Mouse (Mus musculus): Measurements from ENCODE around the gene Mthfd1.
"Not testable (repeated sequence)": the region's sequence is repeated elsewhere in the genome, so short reads cannot be mapped to it uniquely, and the experiment has no call there.

Gene Mthfd1

DNA sequence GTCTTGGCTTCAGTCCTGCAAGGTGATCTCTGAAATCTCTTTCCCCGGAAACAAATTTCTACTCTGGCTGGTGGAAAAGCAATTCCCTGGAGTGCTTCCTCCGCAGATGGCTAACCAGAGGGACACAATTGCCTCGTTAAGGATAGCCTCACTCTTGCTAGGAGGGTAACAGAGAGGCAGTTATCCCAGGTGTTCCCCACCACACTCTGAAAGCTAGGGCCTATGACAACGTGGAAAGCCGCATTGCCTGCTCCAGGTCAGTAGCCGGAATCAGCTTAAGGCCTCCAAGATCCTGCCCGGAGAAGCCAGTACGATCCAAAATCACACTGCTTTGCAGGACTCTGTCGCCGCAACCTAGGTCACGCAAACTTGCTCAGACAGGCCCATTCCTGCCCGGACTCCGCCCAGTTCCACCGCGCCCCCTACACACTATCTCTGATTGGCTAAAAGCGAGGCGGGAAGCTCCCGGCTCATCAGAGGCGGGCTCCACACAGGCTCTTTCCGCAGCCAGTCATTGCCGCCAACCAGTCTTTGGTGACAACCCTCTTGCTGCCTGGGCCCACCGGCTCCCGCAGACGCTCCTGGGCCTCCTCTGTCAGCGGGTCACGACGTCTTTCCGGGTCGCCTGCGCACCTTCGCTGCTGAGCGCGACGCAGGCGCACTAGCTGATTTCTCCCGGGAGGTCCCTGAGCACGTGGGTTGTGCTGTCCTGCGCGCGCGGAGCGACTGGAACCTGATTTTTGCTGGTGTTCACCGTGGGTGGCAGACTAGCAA lies at the start of gene Mthfd1:
Mthfd1 (plus strand) TSS at position 574 of the 774 bp plus-strand sequence.
- DNase-seq: peak; percentile 98

DNA sequence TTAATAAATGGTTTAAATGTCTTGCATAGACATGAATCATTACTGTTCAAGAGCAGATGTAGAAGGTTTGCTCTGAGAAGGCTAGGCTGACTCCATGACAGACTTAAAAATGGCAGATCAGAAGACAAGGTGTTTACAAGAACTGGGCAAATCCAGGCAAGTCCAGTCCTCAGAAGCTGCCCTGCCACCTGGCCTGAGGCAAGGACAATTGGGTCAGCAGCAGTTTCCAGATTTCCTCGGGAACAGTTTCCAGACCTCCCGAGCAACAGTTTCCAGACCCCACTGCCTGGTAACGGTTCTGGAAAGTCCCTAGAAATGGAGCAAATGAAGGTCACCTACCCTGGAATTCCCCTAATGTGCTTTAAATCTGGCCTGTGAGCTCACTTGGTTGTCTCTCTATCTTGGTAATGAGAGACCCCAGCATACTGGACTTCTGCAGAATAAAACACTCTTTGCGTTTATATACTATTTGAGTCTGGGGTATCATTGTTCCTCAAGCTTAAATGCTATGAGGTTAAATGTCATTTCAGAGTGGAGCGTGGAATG lies 45.6 kb upstream of the Mthfd1 start:
- DNase-seq: no peak

DNA sequence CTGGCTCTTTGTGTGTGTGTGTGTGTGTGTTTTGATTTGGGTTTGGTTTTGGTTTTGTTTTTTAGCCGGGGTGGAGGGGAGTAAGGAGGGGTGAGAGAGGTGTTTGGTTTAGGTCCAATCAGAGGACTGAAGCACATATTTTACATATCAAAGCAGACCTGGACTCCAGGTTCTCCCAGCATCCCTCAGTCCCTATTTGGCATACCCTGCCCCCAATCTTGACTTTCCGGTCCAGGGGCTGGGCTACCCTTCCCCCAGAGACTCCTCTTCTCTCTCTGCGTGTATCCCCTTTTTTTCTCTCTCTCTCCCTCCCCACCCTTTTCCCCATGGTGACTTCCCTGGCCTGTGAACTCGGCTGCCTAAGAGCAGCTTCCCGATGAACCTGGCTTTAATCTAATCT lies 40.0 kb upstream of the Mthfd1 start:
- DNase-seq: no peak

DNA sequence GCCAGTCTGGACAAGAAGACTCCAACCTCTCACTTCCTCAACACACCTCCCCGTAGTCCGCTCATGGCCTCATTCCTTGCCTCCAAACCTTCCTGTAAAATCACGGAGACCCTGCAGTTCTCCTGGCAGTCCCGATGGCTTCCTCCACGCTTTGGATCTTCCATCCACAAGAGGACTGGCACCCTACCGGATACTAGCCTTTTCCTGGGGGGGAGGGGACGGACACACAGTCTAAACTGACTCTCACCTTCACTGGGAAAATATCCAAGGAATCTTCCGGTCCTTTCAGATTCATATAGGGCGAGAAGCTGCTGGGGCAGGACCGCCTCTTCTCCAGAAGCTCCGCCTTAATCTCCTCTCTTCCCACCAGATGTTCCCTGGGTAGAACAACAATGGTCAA lies 38.4 kb upstream of the Mthfd1 start:
- DNase-seq: no peak

DNA sequence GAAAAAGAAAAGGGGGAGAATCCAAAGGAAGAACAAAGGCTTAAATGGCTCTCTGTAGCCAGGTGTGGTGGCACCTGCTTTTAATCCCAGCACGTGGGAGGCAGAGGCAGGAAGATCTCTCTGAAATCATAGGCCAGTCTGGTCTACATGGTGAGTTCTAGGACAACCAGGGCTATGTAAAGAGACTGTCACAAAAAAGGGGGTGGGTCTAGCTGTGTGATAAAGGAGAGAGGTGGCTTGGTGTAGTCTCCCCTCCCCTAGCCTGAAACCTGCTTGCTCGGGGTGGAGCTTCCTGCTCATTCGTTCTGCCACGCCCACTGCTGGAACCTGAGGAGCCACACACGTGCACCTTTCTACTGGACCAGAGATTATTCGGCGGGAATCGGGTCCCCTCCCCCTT lies 33.0 kb upstream of the Mthfd1 start:
- DNase-seq: not testable (repeated sequence)

DNA sequence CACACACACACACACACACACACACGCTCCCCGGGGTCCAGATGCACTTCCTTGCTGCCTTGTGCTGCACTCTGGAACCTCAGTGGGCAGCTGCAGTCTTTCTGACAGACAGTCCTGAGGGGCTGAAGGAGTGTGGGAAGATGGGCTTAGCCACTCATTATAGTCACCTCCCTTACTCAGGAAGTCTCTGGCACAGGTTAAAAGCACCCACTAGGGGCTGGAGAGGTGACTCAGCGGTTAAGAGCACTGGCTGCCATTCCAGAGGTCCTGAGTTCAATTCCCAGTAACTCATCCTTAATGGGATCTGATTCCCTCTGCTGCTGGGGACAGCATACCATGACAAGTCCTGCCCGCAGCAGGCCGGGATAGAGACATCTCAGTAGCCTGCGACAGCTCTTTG lies 24.5 kb upstream of the Mthfd1 start:
- DNase-seq: no peak

DNA sequence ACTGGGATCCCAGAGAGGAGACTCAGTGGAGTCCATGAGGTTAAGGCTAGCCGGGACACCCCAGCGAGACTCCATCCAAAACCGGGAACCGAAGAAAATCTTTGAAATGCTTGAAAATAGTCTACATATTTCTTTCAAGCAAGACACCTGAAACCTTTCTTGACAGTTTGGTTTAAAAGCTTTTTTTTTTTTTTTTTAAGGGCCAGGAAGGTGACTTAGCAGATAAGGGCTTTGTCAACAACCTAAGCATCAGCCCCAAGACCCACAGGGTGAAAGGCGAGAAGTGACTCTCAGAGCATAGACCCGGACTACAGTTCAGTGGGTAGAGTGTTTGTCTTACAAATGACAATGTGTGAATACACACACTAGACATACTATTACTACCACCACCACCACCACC lies 19.8 kb upstream of the Mthfd1 start:
- no peak for DNase-seq

DNA sequence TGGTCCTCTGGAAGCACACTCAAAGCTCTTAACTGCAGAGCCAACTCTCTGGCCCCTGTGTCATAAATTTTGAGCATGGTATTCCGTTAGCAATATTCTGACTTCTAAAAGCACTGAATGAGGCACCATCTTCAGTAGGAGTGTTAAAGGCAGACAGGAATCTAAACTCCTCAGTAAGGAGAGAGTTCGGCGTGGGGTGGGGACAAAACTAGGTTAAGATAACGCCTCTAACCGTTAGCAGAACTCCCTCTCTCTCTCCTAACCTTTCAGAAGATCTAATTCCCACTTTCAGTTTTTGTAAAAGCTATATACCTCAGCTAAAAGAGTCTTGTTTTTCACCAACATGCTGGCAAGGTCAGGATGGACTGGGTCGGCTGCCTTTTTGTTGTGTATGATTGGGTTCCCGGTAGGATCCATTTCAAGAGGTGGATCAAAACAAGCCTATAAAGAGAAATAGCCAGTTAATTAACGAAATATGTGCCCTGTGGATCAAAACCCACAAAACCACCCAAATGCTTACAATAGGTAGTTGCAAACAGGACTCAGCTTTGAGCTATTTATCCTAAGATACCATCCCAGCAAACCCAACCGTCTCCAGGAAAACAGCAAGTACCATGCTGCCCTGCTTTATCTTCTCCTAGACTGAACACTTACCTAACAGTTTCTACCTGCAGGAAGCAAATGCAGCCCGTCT lies 15.8 kb upstream of the Mthfd1 start:
- no peak for DNase-seq

DNA sequence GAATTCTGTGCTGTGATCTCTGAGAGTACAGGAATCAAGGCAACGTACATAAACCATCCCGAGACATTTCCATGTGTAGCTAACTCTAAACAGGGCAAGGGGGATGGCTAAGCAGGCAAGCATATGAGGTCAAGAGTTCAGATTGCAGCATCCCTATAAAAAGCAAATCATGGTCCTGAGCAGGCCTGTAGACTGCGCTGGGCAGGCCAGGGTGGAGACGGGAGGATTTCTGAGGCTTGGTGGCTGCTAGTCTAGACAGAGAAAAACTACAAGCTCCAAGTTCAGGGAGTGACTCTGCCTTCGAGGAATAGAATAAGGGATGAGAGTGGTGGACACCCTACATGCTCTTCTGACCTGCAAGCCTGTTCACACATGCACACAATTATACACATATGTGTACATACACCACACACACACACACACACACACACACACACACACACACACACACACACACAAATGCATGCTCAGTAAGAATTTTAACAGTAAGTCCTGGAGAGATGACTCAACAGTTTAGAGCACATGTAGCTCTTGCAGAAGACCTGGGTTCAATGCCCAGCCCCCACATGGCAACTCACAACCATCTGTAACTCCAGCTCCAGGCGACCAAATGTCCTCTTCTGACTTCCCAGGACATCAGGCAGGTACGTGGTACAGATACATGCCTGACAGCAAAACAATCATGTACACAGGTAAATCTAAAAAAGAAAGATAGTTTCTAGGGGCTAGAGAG lies 15.1 kb upstream of the Mthfd1 start:
- DNase-seq: no peak

DNA sequence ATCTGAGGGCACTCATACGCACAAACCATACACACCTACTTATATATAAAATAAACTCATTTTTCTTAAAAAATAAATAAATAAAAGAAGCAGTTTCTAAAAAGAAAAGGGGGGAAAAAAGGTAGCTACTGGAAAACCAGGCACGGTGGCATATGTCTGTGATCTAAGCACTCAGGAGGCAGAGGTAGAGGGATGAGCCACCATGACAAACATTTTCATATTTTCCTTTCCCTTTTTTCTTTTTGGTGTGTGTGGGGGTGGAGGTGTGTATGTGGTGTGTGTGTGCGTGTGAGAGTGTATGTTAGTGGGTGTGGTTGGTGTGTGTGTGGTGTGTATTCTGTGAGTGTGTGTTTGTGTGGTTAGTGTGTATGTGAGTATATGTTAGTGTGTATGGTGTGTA lies 14.4 kb upstream of the Mthfd1 start:
- DNase-seq: no peak

DNA sequence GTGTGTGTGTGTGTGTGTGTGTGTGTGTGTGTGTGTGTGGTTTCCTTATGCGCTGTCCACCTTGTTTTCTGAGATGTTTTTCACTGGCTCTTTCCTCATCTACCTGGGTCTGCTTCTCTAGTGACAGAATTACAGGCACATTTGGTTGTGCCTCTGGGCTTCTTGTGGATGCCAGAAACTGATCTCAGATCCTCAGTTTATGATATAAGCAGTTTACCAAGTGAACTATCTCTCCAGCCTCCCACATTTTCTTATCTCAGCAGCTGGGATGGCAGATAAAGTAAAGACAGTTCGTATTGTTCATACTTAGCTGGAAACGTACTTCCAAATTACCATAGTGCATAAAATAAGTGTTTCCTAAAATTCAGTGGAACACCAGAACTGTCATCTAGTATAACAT lies 14.0 kb upstream of the Mthfd1 start:
- no peak for DNase-seq

DNA sequence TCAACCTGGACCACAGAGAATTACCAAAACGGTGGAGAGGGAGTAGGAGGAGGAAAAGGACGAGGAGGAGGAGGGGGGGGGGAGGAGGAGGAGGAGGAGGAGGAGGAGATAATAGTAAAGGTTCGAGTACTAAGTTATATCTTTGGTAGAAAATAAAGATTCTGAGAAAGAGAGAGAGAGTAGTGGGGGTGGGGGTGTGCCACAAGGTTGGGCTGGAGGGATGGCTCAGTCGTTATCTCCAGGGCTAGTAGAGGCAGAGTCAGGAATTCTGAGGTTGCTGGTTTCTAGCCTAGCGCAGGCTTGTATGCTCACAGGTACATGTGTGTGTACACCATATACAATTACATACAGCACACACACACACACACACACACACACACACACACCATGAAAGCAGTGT lies 13.3 kb upstream of the Mthfd1 start:
- no peak for DNase-seq

DNA sequence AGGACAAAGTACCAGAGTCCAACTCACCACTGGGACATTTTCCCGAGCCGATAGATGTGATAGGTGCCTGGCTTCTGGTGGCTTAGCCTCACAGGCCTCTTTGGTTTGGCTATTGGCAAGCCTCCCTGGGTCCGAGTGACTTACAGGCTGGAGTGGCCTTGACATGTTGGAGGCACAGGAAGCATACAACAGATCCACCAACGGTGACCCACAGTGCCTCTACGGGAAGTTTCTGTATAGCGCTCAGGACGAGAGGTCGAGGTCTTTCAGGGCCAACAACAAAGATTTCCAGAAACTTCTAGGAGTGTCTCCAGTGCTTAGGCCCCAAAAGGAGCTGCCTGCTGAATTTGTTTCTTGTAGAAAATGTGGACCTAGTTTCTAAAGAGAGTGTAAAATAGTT lies 10.1 kb upstream of the Mthfd1 start:
- no peak for DNase-seq

DNA sequence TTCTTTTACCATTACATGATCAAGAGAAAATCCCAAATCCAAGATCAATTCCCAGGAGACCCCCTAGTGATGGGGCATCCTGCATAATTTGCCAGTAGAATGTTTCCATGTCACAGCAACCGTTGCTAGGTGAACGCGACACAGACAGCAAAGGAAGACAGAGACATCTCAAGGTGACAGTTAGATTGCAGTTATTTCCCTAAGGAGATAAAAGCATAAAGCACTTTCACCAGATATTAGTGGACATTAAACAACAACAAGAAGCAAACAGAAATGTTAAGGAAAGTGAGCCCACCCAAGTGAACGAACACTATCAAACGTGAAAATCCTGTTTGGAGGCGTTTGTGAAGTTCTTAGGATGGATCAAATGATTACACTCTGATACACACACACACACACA lies 8.5 kb upstream of the Mthfd1 start, which contains the start of gene Tex21:
Tex21 (minus strand) TSS at position 101 of the 400 bp plus-strand sequence.
- DNase-seq: no peak

DNA sequence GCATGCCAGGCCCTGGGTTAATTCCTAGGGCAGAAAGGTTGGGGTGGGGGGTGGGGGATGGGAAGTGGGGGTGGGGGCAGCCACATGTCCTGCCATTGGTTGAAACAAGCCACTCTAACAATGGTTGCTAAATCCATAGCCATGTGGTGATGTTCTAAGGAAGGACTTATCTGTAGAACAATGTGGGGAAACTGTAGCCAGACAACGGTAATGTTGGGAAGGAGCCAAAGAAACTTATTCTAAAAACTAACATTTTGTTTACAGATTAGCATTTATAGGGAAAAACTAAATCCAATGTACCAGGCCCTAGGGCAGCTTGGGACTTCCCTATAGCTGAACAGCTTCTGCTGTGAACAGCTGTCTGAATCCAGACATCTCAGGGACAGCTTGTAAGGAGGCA lies 2.0 kb upstream of the Mthfd1 start:
- no peak for DNase-seq

DNA sequence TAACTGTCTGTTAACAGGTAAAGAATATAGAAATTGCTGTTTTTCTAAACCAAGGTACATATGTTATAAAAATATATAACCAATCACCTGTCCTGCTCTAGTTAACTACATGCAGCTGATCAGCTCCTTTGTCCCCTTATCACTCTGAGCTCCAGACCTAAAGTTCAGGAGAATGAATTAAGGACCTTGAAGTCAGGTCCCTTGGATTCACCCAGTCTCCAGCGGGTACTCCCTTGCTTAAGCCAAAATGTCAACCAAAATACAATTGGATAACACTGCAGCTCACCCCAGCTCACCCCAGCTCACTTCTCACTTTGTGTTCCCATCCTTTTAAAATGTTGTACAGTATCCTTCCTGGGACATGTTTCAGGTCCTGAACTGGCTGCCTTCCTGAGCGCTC lies 1.5 kb upstream of the Mthfd1 start:
- no peak for DNase-seq

DNA sequence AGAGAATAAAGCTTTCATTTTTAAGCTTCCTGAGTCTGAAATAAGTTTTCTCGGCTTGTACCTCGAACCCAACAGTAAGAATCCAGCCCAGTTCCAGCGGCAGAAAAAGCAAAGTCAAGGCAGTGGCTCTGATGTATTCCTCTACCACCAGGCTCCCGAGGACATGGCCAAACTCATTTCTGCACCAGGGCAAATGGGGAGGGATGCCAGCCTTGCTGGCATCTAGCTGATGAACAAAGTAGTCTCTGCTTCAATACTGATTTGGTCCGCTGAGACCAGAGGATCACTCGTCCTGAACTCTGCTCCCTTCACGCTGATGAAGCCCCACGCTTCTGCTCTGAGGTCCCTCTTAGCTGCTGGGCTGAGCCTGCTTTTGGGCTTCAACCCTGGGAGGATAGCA lies 1.1 kb upstream of the Mthfd1 start:
- DNase-seq: no peak

DNA sequence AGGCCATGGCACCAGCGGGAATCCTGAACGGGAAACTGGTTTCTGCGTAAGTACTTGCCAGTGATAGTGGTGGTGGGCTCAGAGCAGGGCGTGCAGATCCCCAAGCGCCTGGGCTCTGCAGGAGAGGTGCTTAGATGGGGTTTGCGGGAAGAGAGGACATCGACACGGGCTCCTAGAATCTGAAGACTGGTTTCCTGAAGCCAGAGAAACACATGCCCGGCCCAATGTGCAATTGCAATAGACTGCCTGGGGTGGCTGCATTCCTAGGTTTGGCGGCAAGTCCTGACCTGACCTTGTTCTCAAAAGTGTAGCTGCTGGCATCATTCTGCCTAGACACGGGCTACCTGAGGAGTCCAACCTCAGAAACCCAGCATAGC lies 389 bp downstream of the Mthfd1 start:
- DNase-seq: no peak

DNA sequence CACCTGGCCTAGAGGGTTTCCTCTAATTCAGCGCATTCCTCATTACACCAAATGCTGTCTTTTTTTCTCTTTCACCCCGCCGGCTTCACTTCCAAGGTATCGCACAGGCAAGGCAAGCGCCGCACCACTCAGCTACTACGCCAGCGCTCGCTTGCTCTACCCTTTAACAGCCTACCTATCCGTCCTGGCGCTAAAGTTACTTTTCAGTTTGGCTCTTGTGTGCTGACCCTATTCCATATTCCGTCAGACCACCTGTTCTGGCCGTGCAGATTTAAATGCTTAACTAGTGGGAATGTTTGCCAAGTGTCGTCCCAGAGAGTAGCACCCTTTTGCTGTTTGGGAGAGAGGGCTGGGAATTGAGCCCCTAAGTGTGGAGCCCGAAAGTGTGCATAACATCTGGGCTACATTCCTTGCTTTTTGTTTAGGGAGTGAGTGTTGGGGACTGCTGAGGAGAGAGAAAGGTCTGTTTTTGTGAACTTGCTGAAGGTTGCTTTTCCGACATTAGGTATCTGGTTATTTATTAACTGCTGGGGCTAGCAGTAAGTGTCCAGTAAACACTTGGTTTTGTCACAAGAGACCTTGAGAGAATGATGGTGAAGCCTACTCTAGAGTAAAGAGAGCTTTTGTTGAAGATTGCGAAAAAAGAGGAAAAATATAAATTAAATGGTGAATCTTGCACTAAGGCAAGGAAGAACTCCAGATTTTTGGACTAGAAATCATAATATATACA lies 1.2 kb downstream of the Mthfd1 start:
- no peak for DNase-seq

DNA sequence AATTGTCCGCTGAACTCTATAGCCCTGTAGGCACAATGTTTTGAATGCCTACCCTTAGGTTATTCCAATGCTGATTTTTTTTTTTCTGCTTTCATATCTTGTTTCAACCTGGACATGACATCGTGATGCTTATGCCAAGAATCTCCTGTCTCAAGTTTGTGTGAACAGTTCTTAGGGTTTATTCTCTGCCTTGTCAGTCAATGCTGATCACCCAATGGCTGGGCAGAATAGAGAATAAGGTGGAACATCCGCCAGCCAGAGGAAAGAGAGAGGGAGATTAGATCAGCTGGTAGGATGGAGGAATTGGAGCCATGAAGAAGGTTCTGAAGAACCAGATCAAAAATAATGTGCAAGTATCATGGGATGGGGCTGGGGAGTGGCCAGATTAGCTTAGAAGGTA lies 5.6 kb downstream of the Mthfd1 start:
- no peak for DNase-seq

DNA sequence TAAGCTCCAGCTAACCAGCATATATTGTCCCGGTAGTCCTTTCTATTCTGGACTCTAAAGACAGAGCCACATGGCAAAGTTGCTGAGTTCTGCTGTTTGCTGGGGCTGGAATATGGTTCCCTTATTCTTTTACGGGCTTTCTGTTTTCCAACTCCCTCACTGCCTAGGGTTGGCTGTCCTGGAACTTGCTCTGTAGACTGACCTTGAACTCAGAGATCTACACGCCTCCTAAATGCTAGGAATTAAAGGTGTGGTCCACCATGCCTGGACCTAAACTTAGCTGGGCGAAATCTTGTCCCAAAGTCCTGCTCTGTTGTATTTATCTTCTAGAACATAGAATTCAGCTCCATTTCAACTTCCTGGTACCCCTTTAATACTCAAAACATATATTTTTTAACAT lies 6.5 kb downstream of the Mthfd1 start:
- DNase-seq: no peak

DNA sequence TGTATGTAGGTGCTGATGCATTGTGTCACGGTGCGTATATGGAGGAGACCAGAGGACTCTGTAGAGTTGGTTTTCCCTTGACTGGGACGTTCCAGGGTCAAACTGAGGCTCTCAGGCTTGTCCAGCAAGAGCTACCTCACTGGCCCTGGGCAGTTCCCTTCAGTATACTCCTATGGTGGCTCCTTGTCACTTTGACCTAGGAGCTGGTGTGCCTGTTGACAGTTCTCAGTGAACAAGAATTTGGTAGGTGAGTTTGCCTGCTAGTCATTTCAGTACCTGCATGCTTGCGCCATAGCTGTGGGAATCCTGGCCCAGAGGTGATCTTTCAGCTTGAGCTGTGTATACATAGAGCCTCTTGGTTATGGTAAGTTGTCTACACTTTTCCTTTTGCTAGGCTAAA lies 7.8 kb downstream of the Mthfd1 start:
- DNase-seq: no peak

DNA sequence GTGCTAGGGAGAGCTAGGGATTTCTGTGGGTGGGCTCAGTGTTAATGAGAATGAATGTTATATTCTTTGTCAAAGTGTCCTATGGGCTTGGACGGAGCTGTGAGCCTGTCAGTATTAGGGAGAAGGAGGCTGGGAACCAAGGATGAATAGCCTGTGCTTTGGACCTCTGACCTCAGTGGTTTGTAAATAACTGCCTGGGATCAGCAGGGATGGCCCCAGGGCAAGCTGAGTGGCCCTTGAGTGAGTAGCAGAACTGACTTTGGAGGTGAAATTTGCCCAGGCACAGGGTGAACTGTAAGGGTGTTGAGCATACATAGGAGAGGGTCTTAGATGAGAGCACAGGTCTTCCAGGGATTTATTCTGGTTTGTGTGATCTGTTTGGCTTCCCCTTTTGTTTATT lies 8.8 kb downstream of the Mthfd1 start:
- no peak for DNase-seq

Data from cerebellum, adult 9-11 months (tissue).